Mouse (Mus musculus): ENCODE measurements around the gene Fam129b. TPM values are rescaled to one million over a fixed set of nuclear protein-coding genes. Genes with fewer than 3 reads are reported as not detected.
A peak's percentile ranks its signal among the peaks of the same experiment; 100 is the strongest.

Fam129b gene
- 25.3 and 27.4 TPM in 2 replicates for polyA plus RNA-seq (2015; fragmentation: Nextera tagmentation; extraction: Ambion mirVana)

DNA sequence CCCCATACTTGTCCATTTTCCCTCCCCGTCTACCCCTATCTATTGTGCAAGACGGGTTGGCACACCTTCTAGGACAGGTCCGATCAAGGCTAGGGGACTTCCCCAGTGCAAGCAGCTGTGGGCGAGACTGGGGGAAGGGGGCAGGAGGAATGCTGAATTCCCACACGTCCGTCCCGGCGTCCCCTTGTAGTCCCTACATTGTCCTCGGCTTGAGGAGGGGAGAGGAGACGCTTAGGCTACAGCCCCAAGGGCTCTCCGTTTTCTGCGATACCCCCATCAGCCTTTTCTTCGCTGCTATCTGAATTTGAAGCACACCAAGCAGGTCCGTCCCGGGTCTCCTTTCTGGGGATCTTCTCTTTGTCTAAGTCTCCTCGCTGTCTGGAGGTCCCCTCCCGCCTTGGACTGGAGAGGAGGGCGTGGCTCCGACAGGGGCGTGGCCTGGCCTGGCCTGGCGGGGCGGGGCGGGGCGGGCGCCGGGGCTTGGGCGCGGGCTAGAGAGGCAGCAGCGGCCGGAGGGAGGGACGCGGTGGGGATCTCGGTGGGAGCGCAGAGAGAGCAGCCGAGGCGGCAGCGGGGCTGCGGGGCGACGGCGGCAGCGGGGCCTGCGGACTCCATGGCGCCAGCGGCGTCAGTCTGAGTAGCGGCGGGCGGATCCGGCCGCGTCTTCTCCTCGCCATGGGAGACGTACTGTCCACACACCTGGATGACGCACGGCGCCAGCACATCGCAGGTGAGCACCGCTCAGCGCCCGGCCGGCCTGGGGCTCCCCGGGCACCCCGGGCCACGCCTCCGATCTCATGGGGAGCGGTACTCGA, at the start of gene Fam129b:
Gene Fam129b, plus strand, starts transcription at position 440 of the 815 bp plus-strand sequence.
- Histone ChIP-seq H3K27me3 (ENCODE audit: control insufficient read depth, insufficient read depth, low read depth, low read length) (no peaks in the 10 kb centered on the region), H3K9me3 (replicated peaks; ENCODE audit: control insufficient read depth, low read length, poor library complexity, severe bottlenecking) (no peaks in the 10 kb centered on the region), H3K9ac (ENCODE audit: low read depth, low read length) (peak within 1 kb of the TSS; percentile 99), H3K4me2 (ENCODE audit: low read length) (peak within 1 kb of the TSS; percentile 96), H3K4me1 (ENCODE audit: control insufficient read depth, insufficient read depth, low read length) (peaks cover 53% of the 10 kb centered on the region), H3K27ac (ENCODE audit: low read length) (peak within 1 kb of the TSS; percentile 96), H3K4me3 (ENCODE audit: low read depth, low read length) (peak within 1 kb of the TSS; percentile 89), H3K36me3 (ENCODE audit: control insufficient read depth, insufficient read depth, low read length) (no peaks in the 10 kb centered on the region)
- WGBS, result under 1% methylated on average over 65 of the region's 68 CpGs
- ATAC-seq, result peak; percentile 87

DNA sequence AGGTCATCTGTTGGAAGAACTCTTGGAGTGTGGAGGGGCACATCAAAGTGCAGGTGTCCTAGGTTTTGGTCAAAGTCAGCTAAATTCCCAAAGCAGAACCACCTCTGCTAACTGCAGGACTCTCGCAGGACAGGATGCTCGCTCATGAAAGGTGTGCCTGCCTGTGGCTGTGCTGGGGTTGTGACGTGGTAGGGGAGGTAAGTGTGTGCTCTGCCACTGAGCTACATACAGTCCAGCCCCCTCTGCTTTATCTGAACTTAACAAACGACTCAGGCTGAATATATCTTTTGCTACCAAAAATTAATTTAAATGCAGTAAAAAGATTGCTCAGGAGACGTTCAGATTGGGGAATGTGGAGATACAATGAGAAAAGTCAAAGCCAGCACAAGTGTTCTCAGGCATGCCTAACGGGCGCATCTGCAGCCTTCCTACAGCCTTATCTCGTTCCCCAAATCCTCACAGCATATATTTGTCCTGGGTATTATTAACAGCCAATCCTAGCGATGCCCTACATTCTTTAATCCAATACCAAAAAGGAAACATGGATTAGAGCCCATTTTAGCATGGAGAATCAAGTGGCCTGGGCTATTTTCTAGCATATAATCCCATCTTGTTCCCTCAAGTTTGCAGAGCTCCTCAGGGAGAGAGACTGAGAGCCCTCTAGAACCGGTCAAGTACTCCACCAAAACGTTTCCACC, 46.8 kb upstream of the Fam129b start:
- no peak for ATAC-seq
- no peaks in the 10 kb centered on the region for H3K36me3 ChIP-seq (ENCODE audit: control insufficient read depth, insufficient read depth, low read length)
- H3K4me2 ChIP-seq (ENCODE audit: low read length), result no peak overlapping the region
- no peak overlapping the region for H3K9ac ChIP-seq (ENCODE audit: low read depth, low read length)
- 67% methylated on average over 11 of the region's 11 CpGs for WGBS
- H3K27ac ChIP-seq (ENCODE audit: low read length), result no peak overlapping the region
- H3K4me3 ChIP-seq (ENCODE audit: low read depth, low read length), result no peak overlapping the region
- peaks cover 2% of the 10 kb centered on the region; the same call in 1 of the 2 replicates for H3K4me1 ChIP-seq (ENCODE audit: control insufficient read depth, insufficient read depth, low read length)
- H3K27me3 ChIP-seq (ENCODE audit: control insufficient read depth, insufficient read depth, low read depth, low read length), result no peaks in the 10 kb centered on the region
- no peaks in the 10 kb centered on the region for H3K9me3 ChIP-seq (replicated peaks; ENCODE audit: control insufficient read depth, low read length, poor library complexity, severe bottlenecking)

DNA sequence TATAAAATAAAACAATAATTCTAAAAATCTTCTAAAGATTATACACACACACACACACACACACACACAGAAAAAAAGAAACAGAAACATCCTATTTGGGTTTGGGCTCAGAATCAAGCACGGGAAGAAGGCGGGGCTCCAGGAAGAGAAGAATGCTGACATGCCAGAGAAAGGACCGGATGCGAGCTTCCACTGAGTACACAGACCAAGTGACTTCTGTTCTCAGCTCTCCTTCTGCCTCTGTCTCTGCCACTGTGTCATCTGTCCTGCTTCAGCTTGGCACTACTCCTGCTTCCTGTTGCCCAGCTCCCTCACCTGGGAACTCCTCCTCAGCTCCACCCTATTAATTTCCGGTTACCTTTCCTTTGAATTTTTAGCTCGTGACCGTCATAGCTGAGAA, 41.4 kb upstream of the Fam129b start:
- Histone ChIP-seq H3K4me3 (ENCODE audit: low read depth, low read length) (no peak overlapping the region), H3K4me2 (ENCODE audit: low read length) (no peak overlapping the region), H3K27ac (ENCODE audit: low read length) (0 out of 2 replicates have a peak overlapping the region, but pooled peaks have one; percentile 29), H3K4me1 (ENCODE audit: control insufficient read depth, insufficient read depth, low read length) (no peaks in the 10 kb centered on the region; the same call in 1 of the 2 replicates), H3K27me3 (ENCODE audit: control insufficient read depth, insufficient read depth, low read depth, low read length) (no peaks in the 10 kb centered on the region), H3K36me3 (ENCODE audit: control insufficient read depth, insufficient read depth, low read length) (no peaks in the 10 kb centered on the region), H3K9me3 (replicated peaks; ENCODE audit: control insufficient read depth, low read length, poor library complexity, severe bottlenecking) (no peaks in the 10 kb centered on the region), H3K9ac (ENCODE audit: low read depth, low read length) (no peak overlapping the region)
- ATAC-seq, result no peak
- WGBS, result 73% methylated on average over 7 of the region's 7 CpGs

DNA sequence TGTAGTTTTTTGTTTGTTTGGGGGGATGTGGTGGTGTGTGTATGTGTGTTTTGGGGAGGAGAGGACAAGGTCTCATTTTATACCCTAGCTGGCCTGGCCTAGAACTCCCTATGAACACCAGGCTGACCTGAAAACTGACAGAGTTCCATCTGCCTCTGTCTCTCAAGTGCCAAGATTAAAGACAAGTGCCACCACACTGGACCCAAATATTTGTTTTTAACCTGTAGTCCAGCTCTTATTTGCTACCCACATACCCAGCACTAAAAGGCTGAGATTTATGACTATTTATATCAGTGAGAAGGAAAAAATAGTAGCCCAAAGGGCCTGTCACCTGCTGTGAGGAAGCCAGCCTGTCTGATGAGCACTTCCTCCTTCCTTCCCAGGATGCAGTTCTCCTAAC, 40.3 kb upstream of the Fam129b start:
- no peaks in the 10 kb centered on the region for H3K27me3 ChIP-seq (ENCODE audit: control insufficient read depth, insufficient read depth, low read depth, low read length)
- H3K4me3 ChIP-seq (ENCODE audit: low read depth, low read length), result no peak overlapping the region
- no peak overlapping the region for H3K4me2 ChIP-seq (ENCODE audit: low read length)
- no peaks in the 10 kb centered on the region for H3K36me3 ChIP-seq (ENCODE audit: control insufficient read depth, insufficient read depth, low read length)
- H3K9me3 ChIP-seq (replicated peaks; ENCODE audit: control insufficient read depth, low read length, poor library complexity, severe bottlenecking), result no peaks in the 10 kb centered on the region
- H3K9ac ChIP-seq (ENCODE audit: low read depth, low read length), result no peak overlapping the region
- no peak for ATAC-seq
- H3K4me1 ChIP-seq (ENCODE audit: control insufficient read depth, insufficient read depth, low read length), result no peaks in the 10 kb centered on the region; the same call in 1 of the 2 replicates
- H3K27ac ChIP-seq (ENCODE audit: low read length), result no peak overlapping the region

DNA sequence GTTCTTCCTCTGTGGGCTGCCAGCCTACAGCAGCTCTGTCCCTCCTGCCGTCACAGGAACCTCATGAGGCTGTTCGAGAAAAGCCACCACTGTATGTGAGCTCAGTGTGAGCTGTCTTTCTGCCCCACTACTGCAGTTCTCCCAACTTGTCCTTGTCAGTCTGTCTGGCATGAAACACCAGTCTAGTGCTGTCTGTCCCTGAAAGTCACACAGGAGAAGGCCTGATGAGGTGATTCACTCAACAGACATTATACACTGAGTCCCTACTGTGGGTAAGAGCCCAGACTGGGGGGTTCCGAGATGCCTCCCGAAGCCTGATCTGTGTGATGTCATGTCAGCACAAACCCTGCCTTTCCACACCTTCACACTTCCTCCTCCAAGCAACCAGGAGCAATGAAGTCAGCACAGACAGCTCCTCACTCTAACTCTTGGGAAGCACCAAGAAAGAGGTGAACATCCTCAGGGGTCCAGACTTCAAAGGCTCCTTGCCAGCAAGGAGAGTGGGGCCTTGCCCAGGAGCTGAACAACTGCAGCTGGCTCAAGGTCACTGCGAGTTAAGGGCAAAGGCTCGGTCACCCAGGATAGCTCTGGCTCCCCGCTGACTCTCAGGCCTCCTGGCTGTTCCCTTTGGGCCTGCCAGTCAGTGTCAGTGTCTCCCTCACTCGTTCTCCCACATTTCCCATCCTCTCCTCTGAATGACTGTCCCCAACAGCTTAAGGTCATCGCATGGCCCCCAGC, 37.6 kb upstream of the Fam129b start:
- Histone ChIP-seq H3K4me3 (ENCODE audit: low read depth, low read length) (no peak overlapping the region), H3K4me2 (ENCODE audit: low read length) (no peak overlapping the region), H3K9ac (ENCODE audit: low read depth, low read length) (no peak overlapping the region), H3K27me3 (ENCODE audit: control insufficient read depth, insufficient read depth, low read depth, low read length) (no peaks in the 10 kb centered on the region), H3K36me3 (ENCODE audit: control insufficient read depth, insufficient read depth, low read length) (no peaks in the 10 kb centered on the region), H3K27ac (ENCODE audit: low read length) (no peak overlapping the region), H3K9me3 (replicated peaks; ENCODE audit: control insufficient read depth, low read length, poor library complexity, severe bottlenecking) (no peaks in the 10 kb centered on the region), H3K4me1 (ENCODE audit: control insufficient read depth, insufficient read depth, low read length) (peaks cover under 1% of the 10 kb centered on the region; the same call in 1 of the 2 replicates)
- no peak for ATAC-seq
- WGBS, result 72% methylated on average over 9 of the region's 9 CpGs

DNA sequence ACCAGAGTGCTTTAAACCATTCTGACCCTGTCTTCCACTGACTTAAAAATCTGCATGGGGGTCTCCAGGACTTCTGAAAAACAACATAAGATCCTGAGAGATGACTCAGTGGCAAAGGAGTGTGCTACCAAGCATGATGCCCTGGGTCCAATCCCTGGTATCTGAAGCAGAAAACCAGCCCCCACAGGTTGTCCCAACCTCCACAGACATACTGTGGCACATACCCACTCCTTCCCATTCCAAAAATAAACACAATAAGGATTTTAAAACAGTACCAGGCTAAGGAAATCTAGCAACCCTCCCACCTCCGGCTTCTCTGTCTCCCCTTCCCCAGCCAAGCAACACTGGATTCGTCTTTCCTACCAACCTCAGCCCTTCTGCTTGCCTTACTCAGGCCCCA, 36.7 kb upstream of the Fam129b start:
- Histone ChIP-seq H3K9ac (ENCODE audit: low read depth, low read length) (no peak overlapping the region), H3K9me3 (replicated peaks; ENCODE audit: control insufficient read depth, low read length, poor library complexity, severe bottlenecking) (no peaks in the 10 kb centered on the region), H3K27ac (ENCODE audit: low read length) (no peak overlapping the region), H3K27me3 (ENCODE audit: control insufficient read depth, insufficient read depth, low read depth, low read length) (no peaks in the 10 kb centered on the region), H3K4me2 (ENCODE audit: low read length) (no peak overlapping the region), H3K4me3 (ENCODE audit: low read depth, low read length) (no peak overlapping the region), H3K4me1 (ENCODE audit: control insufficient read depth, insufficient read depth, low read length) (peaks cover 8% of the 10 kb centered on the region; the same call in 1 of the 2 replicates), H3K36me3 (ENCODE audit: control insufficient read depth, insufficient read depth, low read length) (no peaks in the 10 kb centered on the region)
- 72% methylated on average over 2 of the region's 2 CpGs for WGBS
- ATAC-seq, result no peak

DNA sequence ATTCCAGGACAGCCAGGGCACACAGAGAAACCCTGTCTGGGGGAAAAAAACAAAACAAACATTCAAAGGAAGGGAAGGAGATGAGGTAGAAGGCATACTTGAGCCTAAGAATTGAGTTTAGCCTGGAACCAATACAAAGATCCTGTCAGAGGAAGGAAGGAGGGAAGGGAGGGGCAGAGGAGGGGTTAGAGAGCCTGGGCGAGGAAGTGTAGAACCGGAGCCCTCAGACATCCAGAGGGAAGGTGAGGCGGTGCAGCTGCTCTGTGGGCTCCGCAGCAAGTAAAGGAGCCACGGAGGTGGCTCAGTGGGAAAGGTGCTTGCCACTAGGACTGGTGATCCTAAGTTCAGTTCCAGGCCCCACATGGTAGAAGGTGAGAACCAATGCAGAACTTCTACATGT, 34.8 kb upstream of the Fam129b start:
- H3K4me3 ChIP-seq (ENCODE audit: low read depth, low read length), result no peak overlapping the region
- no peaks in the 10 kb centered on the region for H3K27me3 ChIP-seq (ENCODE audit: control insufficient read depth, insufficient read depth, low read depth, low read length)
- no peak overlapping the region for H3K9ac ChIP-seq (ENCODE audit: low read depth, low read length)
- H3K36me3 ChIP-seq (ENCODE audit: control insufficient read depth, insufficient read depth, low read length), result no peaks in the 10 kb centered on the region
- 67% methylated on average over 5 of the region's 5 CpGs for WGBS
- peaks cover 19% of the 10 kb centered on the region for H3K4me1 ChIP-seq (ENCODE audit: control insufficient read depth, insufficient read depth, low read length)
- no peak for ATAC-seq
- no peak overlapping the region for H3K4me2 ChIP-seq (ENCODE audit: low read length)
- no peaks in the 10 kb centered on the region for H3K9me3 ChIP-seq (replicated peaks; ENCODE audit: control insufficient read depth, low read length, poor library complexity, severe bottlenecking)
- no peak overlapping the region for H3K27ac ChIP-seq (ENCODE audit: low read length)

DNA sequence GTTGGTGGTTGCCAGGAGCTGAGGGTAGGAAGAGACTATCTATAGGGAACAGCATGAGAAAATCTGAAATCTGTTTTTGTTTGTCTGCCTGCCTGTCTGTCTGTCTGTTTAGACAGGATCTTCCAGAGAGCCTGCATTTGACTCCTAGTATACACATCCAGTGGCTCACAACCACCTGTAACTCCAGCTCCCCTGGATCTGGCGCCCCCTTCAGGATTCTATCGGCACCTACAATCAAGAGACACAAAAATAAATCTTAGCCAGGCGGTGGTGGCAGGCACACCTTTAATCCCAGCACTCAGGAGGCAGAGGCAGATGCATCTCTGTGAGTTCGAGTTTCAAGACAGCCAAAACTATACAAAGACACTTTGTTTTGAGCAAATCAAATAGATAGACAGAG, 33.4 kb upstream of the Fam129b start:
- Histone ChIP-seq H3K4me3 (ENCODE audit: low read depth, low read length) (no peak overlapping the region), H3K36me3 (ENCODE audit: control insufficient read depth, insufficient read depth, low read length) (no peaks in the 10 kb centered on the region), H3K27ac (ENCODE audit: low read length) (no peak overlapping the region), H3K27me3 (ENCODE audit: control insufficient read depth, insufficient read depth, low read depth, low read length) (no peaks in the 10 kb centered on the region), H3K4me2 (ENCODE audit: low read length) (no peak overlapping the region), H3K9me3 (replicated peaks; ENCODE audit: control insufficient read depth, low read length, poor library complexity, severe bottlenecking) (no peaks in the 10 kb centered on the region), H3K9ac (ENCODE audit: low read depth, low read length) (no peak overlapping the region), H3K4me1 (ENCODE audit: control insufficient read depth, insufficient read depth, low read length) (peaks cover 21% of the 10 kb centered on the region)
- no peak for ATAC-seq
- WGBS, result 48% methylated on average over 4 of the region's 4 CpGs
